Mouse (Mus musculus): ENCODE results near the gene Meis1.

DNA sequence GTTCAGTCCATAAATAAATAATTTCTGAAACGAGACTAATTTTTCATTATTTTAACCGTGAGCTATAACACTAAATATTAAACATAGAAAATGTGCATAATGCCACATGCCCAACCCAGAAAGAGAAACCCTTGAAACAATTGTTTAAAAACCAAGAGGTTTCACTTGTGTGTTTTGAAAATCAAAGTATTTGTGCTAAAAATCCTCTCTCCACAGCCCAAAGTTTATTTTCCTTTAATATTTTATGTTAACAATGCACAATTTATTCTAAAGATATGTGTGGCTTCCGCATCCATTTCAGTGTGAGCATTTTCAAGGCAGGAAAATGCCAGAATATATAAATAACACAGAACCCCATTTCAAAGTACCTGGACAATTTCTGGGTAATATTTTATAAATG lies 146.0 kb downstream of the Meis1 start:
- TF ChIP-seq CTCF (IDR thresholded peaks at IDR 0.05; ENCODE audit: low read depth, low read length) (no peak), TAL1 (conservative IDR thresholded peaks at IDR 0.05; ENCODE audit: low read depth, low read length) (no peak), GATA1 (IDR thresholded peaks at IDR 0.05; ENCODE audit: borderline replicate concordance, low read length) (no peak)
